Mouse (Mus musculus): ENCODE data around the gene Zfp423. TPM values are rescaled to one million over a fixed set of nuclear protein-coding genes. Genes with fewer than 3 reads are reported as not detected.
"Not testable (repeated sequence)": the region's sequence is repeated elsewhere in the genome, so short reads cannot be mapped to it uniquely, and the experiment has no call there.

Gene Zfp423
- polyA plus RNA-seq, 1 experiment from 2014 or later: 22.0 TPM

GRCm38 (mm10) chr8:87842096-87842495, 117.3 kb downstream of the Zfp423 start:
- not testable (repeated sequence) for H3K27ac ChIP-seq (replicated peaks)
- 87% methylated on average over 11 of the region's 11 CpGs for WGBS

GRCm38 (mm10) chr8:87837266-87837665, 122.1 kb downstream of the Zfp423 start:
- Histone ChIP-seq H3K27me3 (replicated peaks; ENCODE audit: low read depth, poor library complexity, severe bottlenecking) (no peaks in the 10 kb centered on the region), H3K9me3 (no peaks in the 10 kb centered on the region), H3K27ac (replicated peaks) (peak overlapping the region; percentile 86), H3K36me3 (replicated peaks) (peaks cover 15% of the 10 kb centered on the region), H3K4me1 (peaks cover 83% of the 10 kb centered on the region), H3K4me3 (peak overlapping the region; percentile 37)
- 9% methylated on average over 6 of the region's 6 CpGs for WGBS
- no peak for DNase-seq (ENCODE audit: low spot score)

More at GRCm38 (mm10) chr8:87842096-87842495, 117.3 kb downstream of the Zfp423 start:
- not testable (repeated sequence) for DNase-seq (ENCODE audit: low spot score); H3K9me3 ChIP-seq; H3K27me3 ChIP-seq (replicated peaks; ENCODE audit: low read depth, poor library complexity, severe bottlenecking); H3K4me3 ChIP-seq
- H3K4me1 ChIP-seq: peaks cover 35% of the 10 kb centered on the region
- peaks cover 46% of the 10 kb centered on the region for H3K36me3 ChIP-seq (replicated peaks)

GRCm38 (mm10) chr8:87836866-87837265, 122.5 kb downstream of the Zfp423 start:
- WGBS: 8% methylated on average over 16 of the region's 16 CpGs
- Histone ChIP-seq H3K9me3 (no peaks in the 10 kb centered on the region), H3K27me3 (replicated peaks; ENCODE audit: low read depth, poor library complexity, severe bottlenecking) (no peaks in the 10 kb centered on the region), H3K4me3 (peak overlapping the region; percentile 37), H3K4me1 (peaks cover 84% of the 10 kb centered on the region), H3K27ac (replicated peaks) (peak overlapping the region; percentile 86), H3K36me3 (replicated peaks) (peaks cover 15% of the 10 kb centered on the region)
- peak; percentile 77 for DNase-seq (ENCODE audit: low spot score)

- Histone ChIP-seq H3K4me3 (no peak overlapping the region), H3K4me1 (peaks cover 87% of the 10 kb centered on the region), H3K9me3 (no peaks in the 10 kb centered on the region), H3K36me3 (replicated peaks) (peaks cover 15% of the 10 kb centered on the region), H3K27ac (replicated peaks) (peak overlapping the region; percentile 86), H3K27me3 (replicated peaks; ENCODE audit: low read depth, poor library complexity, severe bottlenecking) (no peaks in the 10 kb centered on the region)
- 10% methylated on average over 7 of the region's 7 CpGs for WGBS
- no peak for DNase-seq (ENCODE audit: low spot score)
Measured at GRCm38 (mm10) chr8:87835924-87836323, 123.5 kb downstream of the Zfp423 start.

GRCm38 (mm10) chr8:87835411-87835821, 124.0 kb downstream of the Zfp423 start:
- Histone ChIP-seq H3K36me3 (replicated peaks) (peaks cover 15% of the 10 kb centered on the region), H3K4me1 (peaks cover 91% of the 10 kb centered on the region), H3K27ac (replicated peaks) (peak overlapping the region; percentile 86), H3K27me3 (replicated peaks; ENCODE audit: low read depth, poor library complexity, severe bottlenecking) (no peaks in the 10 kb centered on the region), H3K4me3 (peak overlapping the region; percentile 30), H3K9me3 (no peaks in the 10 kb centered on the region)
- peak; percentile 38 for DNase-seq (ENCODE audit: low spot score)
- 1% methylated on average over 11 of the region's 11 CpGs for WGBS

GRCm38 (mm10) chr8:87834656-87835055, 124.7 kb downstream of the Zfp423 start:
- 8% methylated on average over 5 of the region's 5 CpGs for WGBS
- H3K27me3 ChIP-seq (replicated peaks; ENCODE audit: low read depth, poor library complexity, severe bottlenecking): no peaks in the 10 kb centered on the region
- DNase-seq (ENCODE audit: low spot score): peak; percentile 31

GRCm38 (mm10) chr8:87833841-87834620, 125.4 kb downstream of the Zfp423 start:
- peaks cover 2% of the 10 kb centered on the region; the same call in 1 of the 2 replicates for H3K36me3 ChIP-seq (replicated peaks)
- H3K4me3 ChIP-seq: peak overlapping the region; percentile 14; the same call in 1 of the 2 replicates
- DNase-seq (ENCODE audit: low spot score): peak; percentile 57
- H3K27ac ChIP-seq (replicated peaks): peak overlapping the region; percentile 94
- no peaks in the 10 kb centered on the region for H3K9me3 ChIP-seq
- peaks cover 100% of the 10 kb centered on the region for H3K4me1 ChIP-seq
- 11% methylated on average over 12 of the region's 12 CpGs for WGBS
- no peaks in the 10 kb centered on the region for H3K27me3 ChIP-seq (replicated peaks; ENCODE audit: low read depth, poor library complexity, severe bottlenecking)

More at GRCm38 (mm10) chr8:87834656-87835055, 124.7 kb downstream of the Zfp423 start:
- H3K4me1 ChIP-seq: peaks cover 94% of the 10 kb centered on the region
- no peaks in the 10 kb centered on the region for H3K9me3 ChIP-seq
- peak overlapping the region; percentile 86 for H3K27ac ChIP-seq (replicated peaks)
- peaks cover 9% of the 10 kb centered on the region for H3K36me3 ChIP-seq (replicated peaks)
- H3K4me3 ChIP-seq: 0 out of 2 replicates have a peak overlapping the region, but pooled peaks have one; percentile 30

- peak overlapping the region; percentile 94 for H3K27ac ChIP-seq (replicated peaks)
Measured at GRCm38 (mm10) chr8:87833339-87833738, 126.1 kb downstream of the Zfp423 start.

GRCm38 (mm10) chr8:87832381-87833325, 126.7 kb downstream of the Zfp423 start:
- Histone ChIP-seq H3K27ac (replicated peaks) (peak overlapping the region; percentile 94), H3K27me3 (replicated peaks; ENCODE audit: low read depth, poor library complexity, severe bottlenecking) (no peaks in the 10 kb centered on the region), H3K9me3 (no peaks in the 10 kb centered on the region), H3K4me3 (no peak overlapping the region), H3K36me3 (replicated peaks) (peaks cover under 1% of the 10 kb centered on the region; the same call in 1 of the 2 replicates), H3K4me1 (peaks cover 98% of the 10 kb centered on the region)
- peak; percentile 37 for DNase-seq (ENCODE audit: low spot score)
- WGBS: 25% methylated on average over 23 of the region's 23 CpGs

More at GRCm38 (mm10) chr8:87833339-87833738, 126.1 kb downstream of the Zfp423 start:
- no peaks in the 10 kb centered on the region for H3K36me3 ChIP-seq (replicated peaks)
- no peaks in the 10 kb centered on the region for H3K9me3 ChIP-seq
- no peaks in the 10 kb centered on the region for H3K27me3 ChIP-seq (replicated peaks; ENCODE audit: low read depth, poor library complexity, severe bottlenecking)
- WGBS: 23% methylated on average over 13 of the region's 13 CpGs
- peak overlapping the region; percentile 36; the same call in 1 of the 2 replicates for H3K4me3 ChIP-seq
- DNase-seq (ENCODE audit: low spot score): peak; percentile 52
- H3K4me1 ChIP-seq: peaks cover 100% of the 10 kb centered on the region

- no peaks in the 10 kb centered on the region for H3K9me3 ChIP-seq
- H3K27ac ChIP-seq (replicated peaks): peak overlapping the region; percentile 94
- peak; percentile 90 for DNase-seq (ENCODE audit: low spot score)
- H3K4me1 ChIP-seq: peaks cover 93% of the 10 kb centered on the region
- peak overlapping the region; percentile 36 for H3K4me3 ChIP-seq
- H3K36me3 ChIP-seq (replicated peaks): peaks cover 6% of the 10 kb centered on the region
- WGBS: 1% methylated on average over 5 of the region's 5 CpGs
- H3K27me3 ChIP-seq (replicated peaks; ENCODE audit: low read depth, poor library complexity, severe bottlenecking): no peaks in the 10 kb centered on the region
Measured at GRCm38 (mm10) chr8:87831567-87831966, 127.8 kb downstream of the Zfp423 start.

GRCm38 (mm10) chr8:87831116-87831515, 128.3 kb downstream of the Zfp423 start:
- Histone ChIP-seq H3K9me3 (no peaks in the 10 kb centered on the region), H3K4me3 (peak overlapping the region; percentile 36), H3K27me3 (replicated peaks; ENCODE audit: low read depth, poor library complexity, severe bottlenecking) (no peaks in the 10 kb centered on the region), H3K4me1 (peaks cover 91% of the 10 kb centered on the region), H3K36me3 (replicated peaks) (peaks cover 11% of the 10 kb centered on the region), H3K27ac (replicated peaks) (peak overlapping the region; percentile 94)
- 6% methylated on average over 9 of the region's 9 CpGs for WGBS
- DNase-seq (ENCODE audit: low spot score): no peak

GRCm38 (mm10) chr8:87830200-87830599, 129.2 kb downstream of the Zfp423 start:
- Histone ChIP-seq H3K36me3 (replicated peaks) (peaks cover 13% of the 10 kb centered on the region), H3K4me3 (no peak overlapping the region), H3K27ac (replicated peaks) (peak overlapping the region; percentile 94), H3K4me1 (peaks cover 82% of the 10 kb centered on the region), H3K27me3 (replicated peaks; ENCODE audit: low read depth, poor library complexity, severe bottlenecking) (no peaks in the 10 kb centered on the region), H3K9me3 (no peaks in the 10 kb centered on the region)
- WGBS: 11% methylated on average over 6 of the region's 6 CpGs
- DNase-seq (ENCODE audit: low spot score): peak; percentile 77
